Mouse (Mus musculus) neural tube, embryonic 14.5 days (tissue): Measurements from ENCODE around the gene Lrrc20. TPM values are rescaled to one million over a fixed set of nuclear protein-coding genes. Genes with fewer than 3 reads are reported as not detected.
"Not testable (repeated sequence)": the region's sequence is repeated elsewhere in the genome, so short reads cannot be mapped to it uniquely, and the experiment has no call there.

Experiments used
- ATAC-seq: fragments of 200-750 bp; cut with Nextera tagmentation; 2 replicates; pipeline ENCODE4 v1.8.0; 2017; ENCODE audit warnings: low read depth, mild to moderate bottlenecking, moderate TSS enrichment, moderate library complexity
- H3K27ac ChIP-seq: fragments of 300-500 bp; sonication (generic); 2 replicates; pipeline ENCODE4 v1.5.1; 2014; ENCODE audit warnings: low read depth, mild to moderate bottlenecking, control low read depth, low read length, moderate library complexity, mixed read lengths
- H3K27me3 ChIP-seq: fragments of 300-500 bp; sonication (generic); 2 replicates; pipeline ENCODE4 v1.6.1; 2014; ENCODE audit warnings: low read length; ENCODE audit not compliant: control insufficient read depth, insufficient read depth
- H3K36me3 ChIP-seq: fragments of 300-500 bp; sonication (generic); 2 replicates; pipeline ENCODE4 v1.6.1; 2014; ENCODE audit warnings: low read length, mixed read lengths; ENCODE audit not compliant: control insufficient read depth, insufficient read depth
- H3K4me1 ChIP-seq: fragments of 300-500 bp; sonication (generic); 2 replicates; pipeline ENCODE4 v1.6.1; 2014; ENCODE audit warnings: low read length; ENCODE audit not compliant: control insufficient read depth, insufficient read depth
- H3K4me2 ChIP-seq: fragments of 300-500 bp; sonication (generic); 2 replicates; pipeline ENCODE4 v1.6.1; 2014; ENCODE audit warnings: mild to moderate bottlenecking, low read depth, low read length, control low read depth
- H3K4me3 ChIP-seq: fragments of 300-500 bp; sonication (generic); 2 replicates; pipeline ENCODE4 v1.5.1; 2014; ENCODE audit warnings: low read depth, low read length, control low read depth, mixed read lengths
- H3K9ac ChIP-seq: fragments of 300-500 bp; sonication (generic); replicated peaks from 2 replicates; pipeline ENCODE4 v1.6.1; 2014; ENCODE audit warnings: low read depth, mild to moderate bottlenecking, control low read depth, low read length, mixed read lengths
- H3K9me3 ChIP-seq: fragments of 300-500 bp; sonication (generic); 2 replicates; pipeline ENCODE4 v1.6.1; 2016; ENCODE audit warnings: low read length; ENCODE audit not compliant: control insufficient read depth
- WGBS: fragments of 180-500 bp; shearing (Covaris S2); extraction: QIAGEN DNeasy Blood & Tissue Kit; methylation state at CpG from one replicate; pipeline ENCODE4 v1.1.7; 2014; 5-methylcytosine and 5-hydroxymethylcytosine counted together
- polyA plus RNA-seq: library from polyadenylated mRNA; unstranded; fragments of >200 nt; fragmentation: Nextera tagmentation; extraction: Ambion mirVana; gene quantifications from 2 replicates; pipeline ENCODE4 v1.2.1, GENCODE M21; 2014

Lrrc20 gene
- polyA plus RNA-seq, 1 experiment from 2014 or later: 14.8 TPM

DNA sequence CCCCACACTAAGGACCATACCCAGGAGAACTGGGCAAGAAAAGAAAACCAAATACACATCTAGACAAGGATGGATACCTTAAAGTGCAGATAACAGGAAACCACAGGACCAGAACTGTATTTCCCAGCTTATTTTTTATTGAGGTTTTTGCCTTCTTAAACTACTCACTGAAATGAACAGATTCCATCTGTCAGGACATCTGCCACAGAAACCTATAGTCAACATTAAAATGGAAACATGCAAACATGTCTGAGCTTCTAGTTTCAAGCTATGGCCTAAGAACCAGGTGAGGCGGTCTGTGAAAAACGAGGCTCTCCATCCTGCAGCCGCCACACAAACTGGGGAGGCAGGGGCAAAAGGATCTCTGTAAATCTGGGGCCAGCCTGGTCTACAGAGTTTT is 30.6 kb upstream of the Lrrc20 start:
- WGBS: 78% methylated on average over 3 of the region's 3 CpGs
- no peak for ATAC-seq
- Histone ChIP-seq H3K4me3 (no peak overlapping the region), H3K9me3 (no peaks in the 10 kb centered on the region), H3K27me3 (no peaks in the 10 kb centered on the region), H3K36me3 (no peaks in the 10 kb centered on the region), H3K9ac (no peak overlapping the region), H3K27ac (no peak overlapping the region), H3K4me1 (peaks cover 34% of the 10 kb centered on the region), H3K4me2 (no peak overlapping the region)

DNA sequence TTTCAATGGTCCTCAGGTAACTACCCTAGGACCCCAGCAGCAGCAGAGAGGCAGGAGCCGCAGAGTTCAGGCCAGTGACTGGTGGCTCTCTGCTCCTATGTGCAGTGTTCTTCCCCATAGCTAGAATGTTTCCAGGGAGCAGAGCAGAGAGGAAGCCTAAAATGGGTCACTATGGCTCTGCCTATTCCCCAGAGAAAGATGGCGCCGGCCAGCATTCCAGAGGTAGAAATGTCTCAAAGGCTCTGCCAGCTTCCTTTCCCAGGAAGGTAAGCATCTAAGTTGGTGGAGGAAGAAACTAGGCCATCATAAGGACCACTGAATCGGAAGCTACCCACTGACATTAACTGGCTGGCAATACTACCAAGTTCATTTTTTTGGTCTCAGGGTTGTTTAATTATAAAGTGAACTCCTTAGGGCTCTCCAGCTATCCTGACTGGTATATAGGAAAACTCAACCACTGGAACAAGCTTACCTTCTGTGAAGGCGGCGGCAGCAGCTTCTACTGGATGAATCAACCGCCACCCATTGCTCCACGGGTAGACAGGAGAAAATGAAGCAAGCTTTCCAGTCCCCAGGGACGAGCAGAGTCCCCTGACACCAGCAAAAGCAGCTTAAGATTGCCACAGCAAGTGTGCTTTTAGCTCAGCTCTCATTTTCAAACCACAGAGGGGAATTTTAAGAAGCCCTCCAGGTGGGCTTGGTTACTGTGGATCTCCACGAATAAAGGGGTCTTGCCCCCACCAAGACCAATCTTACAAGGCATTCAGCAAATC is 27.8 kb upstream of the Lrrc20 start:
- H3K27ac ChIP-seq: no peak overlapping the region
- H3K9ac ChIP-seq: no peak overlapping the region
- peaks cover 42% of the 10 kb centered on the region for H3K4me1 ChIP-seq
- no peak overlapping the region for H3K4me2 ChIP-seq
- ATAC-seq: no peak
- H3K9me3 ChIP-seq: no peaks in the 10 kb centered on the region
- whole genome bisulfite sequencing: 78% methylated on average over 10 of the region's 10 CpGs
- no peaks in the 10 kb centered on the region for H3K27me3 ChIP-seq
- H3K36me3 ChIP-seq: no peaks in the 10 kb centered on the region
- H3K4me3 ChIP-seq: no peak overlapping the region

DNA sequence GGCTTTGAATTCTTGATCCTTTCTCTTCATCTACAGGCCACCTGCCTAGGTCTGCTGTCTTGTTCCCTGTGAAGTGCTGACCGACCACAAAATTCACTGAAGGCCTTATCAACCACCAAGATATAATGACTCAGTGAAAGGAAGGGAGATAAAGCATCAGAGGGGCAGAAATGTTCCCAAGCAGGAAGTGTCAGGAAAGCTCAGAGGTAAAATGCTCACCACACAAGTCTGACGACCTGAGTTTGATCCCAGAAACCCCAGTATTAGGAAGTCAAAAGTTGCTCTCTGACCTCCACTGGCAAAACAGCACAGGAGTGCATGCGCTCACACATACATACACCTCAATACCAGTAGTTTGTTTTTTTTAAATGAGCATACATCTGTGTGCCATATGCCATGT is 26.8 kb upstream of the Lrrc20 start:
- no peaks in the 10 kb centered on the region for H3K36me3 ChIP-seq
- no peak overlapping the region for H3K4me2 ChIP-seq
- peaks cover 34% of the 10 kb centered on the region for H3K4me1 ChIP-seq
- no peaks in the 10 kb centered on the region for H3K9me3 ChIP-seq
- 88% methylated on average over 3 of the region's 3 CpGs for WGBS
- no peak overlapping the region for H3K9ac ChIP-seq
- no peaks in the 10 kb centered on the region for H3K27me3 ChIP-seq
- no peak for ATAC-seq
- H3K4me3 ChIP-seq: no peak overlapping the region
- no peak overlapping the region for H3K27ac ChIP-seq

DNA sequence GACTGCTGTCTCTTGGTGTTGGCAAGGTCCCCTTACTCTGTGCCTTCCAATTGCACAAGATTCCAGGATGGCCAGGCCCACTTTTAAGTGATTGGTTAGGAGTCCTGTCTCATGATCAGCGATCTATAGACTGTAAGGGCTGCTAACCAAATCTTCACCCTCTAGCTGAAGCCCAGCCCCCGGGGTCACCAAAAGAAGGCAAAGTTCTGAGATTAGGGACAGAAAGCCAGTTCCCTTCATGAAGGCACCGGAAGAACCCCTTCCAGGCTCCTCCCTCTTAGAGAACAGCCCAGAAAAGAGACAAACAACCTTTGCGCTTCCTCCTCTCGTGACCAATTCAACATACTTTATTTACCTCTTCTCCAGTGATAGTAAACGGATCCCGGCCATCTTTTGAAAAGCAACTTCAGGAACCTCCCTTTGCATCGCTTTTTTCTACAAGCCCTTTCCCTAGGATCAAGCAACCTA is 24.1 kb upstream of the Lrrc20 start:
- H3K4me1 ChIP-seq: peaks cover 23% of the 10 kb centered on the region
- peak overlapping the region; percentile 94 for H3K9ac ChIP-seq
- peak overlapping the region; percentile 99 for H3K4me3 ChIP-seq
- WGBS: 6% methylated on average over 8 of the region's 8 CpGs
- ATAC-seq: no peak
- no peaks in the 10 kb centered on the region for H3K9me3 ChIP-seq
- H3K36me3 ChIP-seq: no peaks in the 10 kb centered on the region
- no peaks in the 10 kb centered on the region for H3K27me3 ChIP-seq
- no peak overlapping the region for H3K27ac ChIP-seq
- H3K4me2 ChIP-seq: peak overlapping the region; percentile 56

DNA sequence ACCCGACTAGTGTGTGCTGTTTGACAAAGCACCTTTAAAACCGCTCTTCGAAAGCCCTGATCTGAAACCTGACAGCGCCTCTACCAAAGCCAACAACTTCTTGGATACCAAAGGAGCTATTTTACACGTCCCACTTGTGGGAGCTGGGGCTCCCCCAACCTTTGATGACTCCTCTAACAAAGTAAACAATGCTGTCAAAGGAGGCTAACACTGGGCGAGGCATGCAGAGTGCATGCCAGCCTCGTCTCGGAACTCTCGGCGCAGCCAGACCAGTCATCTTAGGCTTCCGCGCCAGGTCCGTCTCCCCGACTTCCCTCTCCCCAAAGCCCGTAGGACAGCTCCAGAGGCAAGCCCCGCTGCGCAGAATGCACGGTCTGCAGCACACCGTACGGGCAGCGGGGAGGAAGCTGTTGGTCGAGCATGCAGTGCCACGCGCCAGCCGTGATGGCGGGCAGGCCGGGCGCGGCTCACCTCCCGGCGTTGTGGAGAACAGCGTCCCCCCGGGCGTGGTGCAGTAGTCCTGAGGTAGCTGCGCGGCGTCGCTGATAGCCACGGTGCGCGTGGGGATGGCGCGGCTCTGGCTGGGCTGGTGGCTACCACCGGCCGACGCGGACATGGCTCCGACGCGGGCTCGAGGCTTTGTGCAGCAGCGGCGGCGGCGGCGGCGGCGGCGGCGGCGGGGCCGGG is 23.5 kb upstream of the Lrrc20 start:
- Histone ChIP-seq H3K9me3 (no peaks in the 10 kb centered on the region), H3K4me1 (peaks cover 23% of the 10 kb centered on the region; the same call in 1 of the 2 replicates), H3K9ac (peak overlapping the region; percentile 94), H3K27ac (peak overlapping the region; percentile 86), H3K27me3 (no peaks in the 10 kb centered on the region), H3K4me3 (peak overlapping the region; percentile 99), H3K36me3 (no peaks in the 10 kb centered on the region), H3K4me2 (peak overlapping the region; percentile 56)
- peak; percentile 74 for ATAC-seq
- under 1% methylated on average over 54 of the region's 62 CpGs for WGBS

DNA sequence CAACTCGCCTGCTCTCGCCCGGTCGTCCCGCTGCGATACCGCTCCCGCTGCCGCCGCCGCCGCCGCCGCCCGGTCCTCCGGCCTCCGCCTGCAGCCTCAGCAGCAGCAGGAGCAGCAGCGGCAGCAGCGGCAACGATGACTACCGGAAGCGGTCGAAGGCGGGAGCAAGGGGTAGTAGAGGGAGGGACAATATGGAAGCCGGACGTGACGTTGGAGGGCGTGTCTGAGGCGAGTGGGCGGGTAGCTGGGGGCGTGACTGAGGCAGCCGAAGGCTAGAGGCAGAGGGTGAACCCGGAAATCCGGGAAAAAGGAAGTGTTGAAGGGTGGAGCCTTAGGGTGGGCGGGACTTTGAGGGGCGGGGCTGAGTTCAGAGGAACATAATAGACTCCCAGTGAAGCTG is 23.0 kb upstream of the Lrrc20 start, which contains the start of gene Eif4ebp2:
Eif4ebp2 (minus strand) TSS at position 17 of the 400 bp plus-strand sequence.
- peak within 1 kb of the TSS; percentile 56 for H3K4me2 ChIP-seq
- peak within 1 kb of the TSS; percentile 86 for H3K27ac ChIP-seq
- H3K27me3 ChIP-seq: no peaks in the 10 kb centered on the region
- peak within 1 kb of the TSS; percentile 99 for H3K4me3 ChIP-seq
- H3K4me1 ChIP-seq: peaks cover 19% of the 10 kb centered on the region; the same call in 1 of the 2 replicates
- no peaks in the 10 kb centered on the region for H3K9me3 ChIP-seq
- H3K9ac ChIP-seq: peak within 1 kb of the TSS; percentile 94
- WGBS: 0% methylated on average over 36 of the region's 36 CpGs
- H3K36me3 ChIP-seq: no peaks in the 10 kb centered on the region
- peak; percentile 98 for ATAC-seq

DNA sequence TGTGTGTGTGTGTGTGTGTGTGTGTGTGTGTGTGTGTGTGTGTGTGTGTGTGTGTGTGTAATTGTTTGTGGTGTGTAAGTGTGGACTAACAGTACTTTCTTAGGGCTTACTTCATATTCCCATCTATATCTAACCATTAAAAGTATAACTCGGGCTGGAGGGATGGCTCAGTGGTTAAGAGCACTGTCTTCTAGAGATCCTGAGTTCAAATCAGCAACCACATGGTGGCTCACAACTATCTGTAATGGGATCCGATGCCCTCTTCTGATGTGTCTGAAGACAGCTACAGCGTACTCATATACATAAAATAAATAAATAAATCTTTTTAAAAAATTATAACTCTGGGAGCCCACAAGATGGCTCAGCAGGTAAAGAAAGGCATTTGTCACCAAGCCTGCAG is 22.4 kb upstream of the Lrrc20 start:
- 82% methylated on average over 3 of the region's 3 CpGs for WGBS
- not testable (repeated sequence) for H3K36me3 ChIP-seq, H3K27me3 ChIP-seq, ATAC-seq, H3K4me3 ChIP-seq, H3K9me3 ChIP-seq, H3K4me2 ChIP-seq, H3K27ac ChIP-seq, H3K9ac ChIP-seq
- H3K4me1 ChIP-seq: peaks cover 15% of the 10 kb centered on the region; the same call in 1 of the 2 replicates

DNA sequence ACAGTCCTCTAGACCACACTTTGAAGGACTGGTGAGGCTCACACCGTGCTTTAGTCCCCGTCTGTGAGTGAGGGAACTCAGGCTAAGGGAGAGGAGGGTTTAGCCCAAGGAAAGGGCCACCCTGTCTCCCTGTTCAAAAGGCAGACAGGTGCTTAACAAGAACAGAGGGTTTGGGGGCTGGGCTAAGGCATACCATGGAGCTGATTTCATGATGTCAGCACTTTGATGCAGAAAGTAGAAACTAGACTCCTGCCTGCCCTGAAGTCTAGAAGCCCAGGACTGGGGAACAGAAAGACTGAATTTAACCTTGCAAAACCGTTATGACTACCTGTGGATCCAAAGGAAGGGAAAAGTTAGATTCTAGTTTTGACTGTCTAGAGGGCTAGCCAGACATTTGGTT is 18.4 kb upstream of the Lrrc20 start:
- H3K9ac ChIP-seq: no peak overlapping the region
- H3K4me1 ChIP-seq: no peaks in the 10 kb centered on the region
- no peaks in the 10 kb centered on the region for H3K27me3 ChIP-seq
- 57% methylated on average over 3 of the region's 3 CpGs for WGBS
- no peak for ATAC-seq
- no peak overlapping the region for H3K4me3 ChIP-seq
- H3K9me3 ChIP-seq: no peaks in the 10 kb centered on the region
- H3K27ac ChIP-seq: no peak overlapping the region
- H3K4me2 ChIP-seq: no peak overlapping the region
- H3K36me3 ChIP-seq: no peaks in the 10 kb centered on the region

DNA sequence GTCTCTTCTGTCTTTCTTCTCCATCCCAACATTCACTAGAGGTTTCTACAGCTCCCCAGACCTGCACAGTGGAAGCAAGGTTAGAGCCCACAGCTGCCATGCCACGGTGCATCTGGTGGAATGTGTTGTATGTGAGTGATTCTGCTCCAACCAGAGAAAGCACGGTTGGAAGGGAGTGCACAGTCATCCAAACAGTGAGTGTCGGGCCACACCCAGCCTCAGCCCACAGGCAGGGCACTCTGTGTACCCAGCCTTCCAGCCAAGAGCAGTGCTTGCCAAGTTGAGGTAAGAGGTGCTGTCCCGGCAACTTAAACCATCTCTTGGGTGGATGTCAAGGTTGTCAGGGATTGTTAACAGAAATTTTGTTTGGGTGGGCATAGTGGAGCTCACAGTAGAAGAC is 10.6 kb upstream of the Lrrc20 start:
- Histone ChIP-seq H3K27me3 (no peaks in the 10 kb centered on the region), H3K9me3 (no peaks in the 10 kb centered on the region), H3K4me3 (no peak overlapping the region), H3K4me1 (no peaks in the 10 kb centered on the region), H3K4me2 (no peak overlapping the region), H3K27ac (no peak overlapping the region), H3K9ac (no peak overlapping the region), H3K36me3 (no peaks in the 10 kb centered on the region)
- no peak for ATAC-seq
- 85% methylated on average over 4 of the region's 4 CpGs for WGBS
